Mouse (Mus musculus) midbrain, embryonic 15.5 days (tissue): Measurements from ENCODE around the gene Tmem243. TPM values are rescaled to one million over a fixed set of nuclear protein-coding genes. Genes with fewer than 3 reads are reported as not detected.
A peak's percentile ranks its signal among the peaks of the same experiment; 100 is the strongest.
"Not testable (repeated sequence)": the region's sequence is repeated elsewhere in the genome, so short reads cannot be mapped to it uniquely, and the experiment has no call there.

Source experiments
- ATAC-seq: fragments of 200-750 bp; cut with Nextera tagmentation; replicated peaks from 2 replicates; pipeline ENCODE4 v1.8.0; 2017; ENCODE audit warnings: moderate TSS enrichment
- H3K27ac ChIP-seq: fragments of 300-500 bp; sonication (generic); 2 replicates; pipeline ENCODE4 v1.5.1; 2015; ENCODE audit warnings: mild to moderate bottlenecking, inconsistent platforms
- H3K27me3 ChIP-seq: fragments of 300-500 bp; sonication (generic); replicated peaks from 2 replicates; pipeline ENCODE4 v1.6.1; 2015; ENCODE audit warnings: inconsistent platforms
- H3K36me3 ChIP-seq: fragments of 300-500 bp; sonication (generic); replicated peaks from 2 replicates; pipeline ENCODE4 v1.6.1; 2015; ENCODE audit warnings: inconsistent platforms
- H3K4me1 ChIP-seq: fragments of 300-500 bp; sonication (generic); 2 replicates; pipeline ENCODE4 v1.6.1; 2015; ENCODE audit warnings: inconsistent platforms
- H3K4me2 ChIP-seq: fragments of 300-500 bp; sonication (generic); 2 replicates; pipeline ENCODE4 v1.6.1; 2015; ENCODE audit warnings: inconsistent platforms, mild to moderate bottlenecking, moderate library complexity
- H3K4me3 ChIP-seq: fragments of 300-500 bp; sonication (generic); 2 replicates; pipeline ENCODE4 v1.5.1; 2015; ENCODE audit warnings: mild to moderate bottlenecking, inconsistent platforms
- H3K9ac ChIP-seq: fragments of 300-500 bp; sonication (generic); 2 replicates; pipeline ENCODE4 v1.6.1; 2015; ENCODE audit warnings: mild to moderate bottlenecking, inconsistent platforms
- H3K9me3 ChIP-seq: fragments of 300-500 bp; sonication (generic); 2 replicates; pipeline ENCODE4 v1.6.1; 2016; ENCODE audit warnings: inconsistent platforms
- WGBS: fragments of 180-500 bp; shearing (Covaris S2); methylation state at CpG from one replicate; pipeline ENCODE4 v1.1.7; 2015; ENCODE audit warnings: mixed read lengths; 5-methylcytosine and 5-hydroxymethylcytosine counted together
- polyA plus RNA-seq: library from polyadenylated mRNA; unstranded; fragments of >200 nt; fragmentation: Nextera tagmentation; extraction: Ambion mirVana; gene quantifications from 2 replicates; pipeline ENCODE4 v1.2.1, GENCODE M21; 2015

Tmem243 gene
- polyA plus RNA-seq, 1 experiment from 2014 or later = 11.2 TPM

DNA sequence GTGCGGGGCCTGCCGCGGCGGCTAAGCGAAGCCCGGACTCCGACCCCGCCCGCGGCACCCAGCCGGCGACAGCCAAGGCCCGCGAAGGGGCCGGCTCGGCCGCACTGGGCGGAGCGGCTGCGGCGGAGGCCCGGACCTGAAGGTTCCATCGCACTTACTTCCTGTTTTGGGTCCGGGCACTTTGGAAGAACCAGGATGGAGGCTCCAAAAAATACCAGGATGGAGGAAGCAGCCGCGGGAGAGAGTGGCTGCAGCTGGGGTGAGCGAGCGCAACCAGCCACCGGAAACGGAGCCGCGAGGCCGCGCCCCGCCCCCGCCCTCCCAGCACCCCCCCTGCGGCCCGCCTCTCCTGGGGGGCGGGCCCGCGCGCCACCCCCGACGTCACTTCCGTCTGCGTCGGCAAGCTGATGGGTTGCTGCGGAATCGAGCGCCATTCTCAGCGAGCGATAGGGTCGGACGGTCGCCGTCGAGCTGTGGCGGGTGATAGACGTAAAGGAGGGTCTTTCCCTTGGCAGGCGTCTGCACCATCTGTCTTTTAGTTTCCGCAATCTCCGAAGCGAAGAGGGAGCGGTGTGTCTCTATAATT is 61.1 kb downstream of the Tmem243 start, which contains the start of gene Dmtf1:
Dmtf1 (minus strand) TSS at position 321 of the 586 bp plus-strand sequence.
- Histone ChIP-seq H3K4me3 (peak within 1 kb of the TSS; percentile 98), H3K27me3 (no peaks in the 10 kb centered on the region), H3K27ac (peak within 1 kb of the TSS; percentile 99), H3K9me3 (no peaks in the 10 kb centered on the region), H3K36me3 (no peaks in the 10 kb centered on the region), H3K4me1 (peaks cover 24% of the 10 kb centered on the region), H3K4me2 (peak within 1 kb of the TSS; percentile 59), H3K9ac (peak within 1 kb of the TSS; percentile 94)
- WGBS = under 1% methylated on average over 56 of the region's 64 CpGs
- ATAC-seq = peak; percentile 97

DNA sequence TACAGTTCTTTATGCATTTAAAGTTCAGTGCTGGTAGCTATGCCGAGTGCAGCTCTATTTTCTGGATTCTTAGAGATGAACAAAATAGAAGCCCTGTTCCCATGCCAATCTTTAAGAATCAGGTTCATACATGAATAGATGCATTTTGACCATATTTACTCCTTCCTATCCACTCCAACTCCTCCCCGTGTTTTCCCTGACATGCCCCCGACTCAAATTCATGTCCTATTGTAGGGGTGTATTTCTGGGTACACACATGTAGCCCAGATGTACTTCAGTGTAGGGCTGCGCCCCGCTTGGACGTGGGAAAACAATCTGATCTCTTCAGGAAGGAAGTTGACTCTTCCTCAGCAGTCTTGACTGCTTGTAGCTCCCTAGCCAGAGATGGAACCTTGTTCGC is 61.6 kb downstream of the Tmem243 start:
- peak overlapping the region; percentile 47 for H3K9ac ChIP-seq
- H3K36me3 ChIP-seq = no peaks in the 10 kb centered on the region
- no peaks in the 10 kb centered on the region for H3K27me3 ChIP-seq
- H3K4me2 ChIP-seq = peak overlapping the region; percentile 55
- peak; percentile 46 for ATAC-seq
- no peaks in the 10 kb centered on the region for H3K9me3 ChIP-seq
- WGBS = 17% methylated on average over 7 of the region's 7 CpGs
- H3K4me3 ChIP-seq = peak overlapping the region; percentile 98
- H3K27ac ChIP-seq = peak overlapping the region; percentile 99
- peaks cover 22% of the 10 kb centered on the region for H3K4me1 ChIP-seq

DNA sequence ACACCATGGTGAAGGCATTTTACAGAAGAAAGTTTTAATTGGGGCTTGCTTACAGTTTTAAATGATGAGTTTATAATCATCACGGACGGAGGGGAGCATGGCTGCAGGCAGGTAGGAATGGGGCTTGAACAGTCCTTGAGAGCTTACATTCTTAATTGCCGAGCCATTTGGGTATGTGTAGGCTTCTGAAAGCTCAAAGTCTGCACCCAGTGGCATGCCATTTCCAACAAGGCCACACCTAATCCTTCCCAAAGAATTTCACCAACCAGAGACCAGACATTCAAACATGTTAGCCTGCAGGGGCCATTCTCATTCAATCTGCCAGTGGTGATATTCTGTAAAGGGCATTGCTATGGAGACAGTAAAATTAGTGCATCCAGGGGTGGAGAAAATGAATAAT is 62.9 kb downstream of the Tmem243 start:
- Histone ChIP-seq H3K4me3 (no peak overlapping the region), H3K36me3 (no peaks in the 10 kb centered on the region), H3K27me3 (no peaks in the 10 kb centered on the region), H3K27ac (no peak overlapping the region), H3K4me2 (no peak overlapping the region), H3K4me1 (peaks cover 18% of the 10 kb centered on the region), H3K9ac (no peak overlapping the region), H3K9me3 (no peaks in the 10 kb centered on the region)
- ATAC-seq = no peak
- 93% methylated on average over 3 of the region's 3 CpGs for WGBS

DNA sequence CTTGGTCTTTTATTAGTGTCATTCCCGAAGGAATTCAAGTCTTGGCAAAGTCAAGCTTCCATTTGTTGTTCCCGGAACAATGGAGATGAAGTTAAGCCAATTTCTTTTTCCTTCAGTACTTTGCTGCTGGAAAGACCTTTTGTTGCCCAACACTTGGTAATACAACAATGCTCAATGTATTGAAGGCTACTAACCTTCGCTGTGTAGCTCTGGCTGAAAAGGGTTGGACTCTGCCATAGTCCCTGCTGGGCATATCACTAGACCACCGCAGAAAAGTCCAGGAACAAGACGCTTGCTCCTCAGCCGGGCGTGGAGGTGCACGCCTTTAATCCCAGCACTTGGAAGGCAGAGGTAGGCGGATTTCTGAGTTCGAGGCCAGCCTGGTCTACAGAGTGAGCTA is 64.7 kb downstream of the Tmem243 start:
- 79% methylated on average over 10 of the region's 10 CpGs for WGBS
- not testable (repeated sequence) for ATAC-seq

DNA sequence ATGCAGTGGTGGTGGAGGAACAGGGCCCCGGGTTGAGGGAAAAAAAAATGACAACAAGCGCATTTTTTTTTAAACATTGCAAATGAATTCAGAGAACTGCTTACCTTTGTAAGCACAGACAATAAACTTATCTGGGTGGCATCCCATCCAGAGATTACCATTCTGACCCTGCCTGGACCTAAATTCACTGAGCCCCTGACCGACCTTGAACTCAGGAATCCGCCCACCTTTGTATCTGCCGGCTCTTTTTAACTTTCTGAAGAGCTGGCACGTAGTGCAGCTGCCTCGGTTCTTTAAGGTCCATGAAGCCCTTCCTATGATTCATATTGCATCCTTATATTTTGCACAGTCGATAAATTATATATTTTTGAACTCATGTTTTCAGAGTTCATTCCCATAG is 65.9 kb downstream of the Tmem243 start:
- H3K9me3 ChIP-seq = no peaks in the 10 kb centered on the region
- no peak overlapping the region for H3K9ac ChIP-seq
- H3K4me1 ChIP-seq = 0 out of 2 replicates have a peak, but pooled peaks cover 7% of the 10 kb centered on the region
- no peak for ATAC-seq
- no peaks in the 10 kb centered on the region for H3K27me3 ChIP-seq
- H3K27ac ChIP-seq = no peak overlapping the region
- WGBS = 77% methylated on average over 8 of the region's 8 CpGs
- H3K4me2 ChIP-seq = no peak overlapping the region
- H3K36me3 ChIP-seq = no peaks in the 10 kb centered on the region
- no peak overlapping the region for H3K4me3 ChIP-seq

More for the DNA sequence above, 64.7 kb downstream of the Tmem243 start:
- not testable (repeated sequence) for H3K36me3 ChIP-seq, H3K27me3 ChIP-seq, H3K9me3 ChIP-seq, H3K27ac ChIP-seq, H3K9ac ChIP-seq, H3K4me1 ChIP-seq, H3K4me3 ChIP-seq, H3K4me2 ChIP-seq

DNA sequence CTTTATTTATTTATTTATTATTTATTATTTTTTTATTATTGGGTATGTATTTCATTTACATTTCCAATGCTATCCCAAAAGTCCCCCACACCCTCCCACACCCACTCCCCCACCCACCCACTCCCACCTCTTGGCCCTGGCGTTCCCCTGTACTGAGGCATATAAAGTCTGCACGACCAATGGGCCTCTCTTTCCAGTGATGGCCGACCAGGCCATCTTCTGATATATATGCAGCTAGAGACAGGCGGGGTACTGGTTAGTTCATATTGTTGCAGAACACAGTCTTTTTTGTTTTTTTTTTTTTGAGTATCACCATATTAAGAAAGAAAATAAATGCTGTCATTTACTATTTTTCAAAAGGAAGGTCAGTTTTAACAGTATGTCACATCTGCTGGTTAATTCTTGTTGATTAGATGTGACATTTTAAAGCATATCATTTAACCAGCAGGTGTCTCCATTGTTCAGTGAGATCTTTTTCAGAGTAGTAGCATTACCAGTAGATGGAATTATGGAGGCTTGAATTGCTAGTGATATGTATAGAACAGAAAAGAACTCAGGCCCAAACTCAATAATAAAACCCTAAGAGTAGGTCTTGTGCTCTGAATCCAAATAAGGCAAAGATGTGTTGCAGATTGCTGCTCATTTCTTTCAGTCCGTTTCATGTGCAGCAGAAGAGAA is 69.0 kb downstream of the Tmem243 start:
- 66% methylated on average over 5 of the region's 5 CpGs for WGBS

DNA sequence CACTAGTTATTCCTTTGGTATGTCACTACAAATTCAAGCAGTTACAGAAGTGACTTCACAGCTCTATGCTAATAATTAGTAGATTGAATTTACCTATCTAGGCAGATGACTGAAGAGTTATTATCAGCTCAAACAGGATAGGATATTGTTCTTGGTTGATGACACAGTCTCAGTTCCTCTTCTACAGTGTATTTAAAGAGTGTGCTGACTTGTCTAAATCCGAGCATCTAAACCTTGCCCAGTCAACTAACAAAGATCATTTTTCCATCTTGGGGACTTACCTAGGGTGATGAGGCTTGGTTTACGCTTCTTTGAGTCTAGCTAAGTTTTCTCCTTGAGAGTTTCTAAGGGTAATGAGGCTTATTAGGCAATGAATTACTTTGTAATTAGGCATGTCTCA is 72.8 kb downstream of the Tmem243 start:
- Histone ChIP-seq H3K4me3 (no peak overlapping the region), H3K36me3 (no peaks in the 10 kb centered on the region), H3K4me1 (no peaks in the 10 kb centered on the region), H3K4me2 (no peak overlapping the region), H3K27ac (no peak overlapping the region), H3K9ac (no peak overlapping the region), H3K9me3 (no peaks in the 10 kb centered on the region), H3K27me3 (no peaks in the 10 kb centered on the region)
- no peak for ATAC-seq
- 80% methylated on average over 2 of the region's 2 CpGs for WGBS

More for the DNA sequence above, 69.0 kb downstream of the Tmem243 start:
- not testable (repeated sequence) for H3K36me3 ChIP-seq, H3K27me3 ChIP-seq, H3K4me2 ChIP-seq, H3K4me1 ChIP-seq, H3K4me3 ChIP-seq, H3K9ac ChIP-seq, H3K9me3 ChIP-seq, H3K27ac ChIP-seq
- peak; percentile 61 for ATAC-seq

DNA sequence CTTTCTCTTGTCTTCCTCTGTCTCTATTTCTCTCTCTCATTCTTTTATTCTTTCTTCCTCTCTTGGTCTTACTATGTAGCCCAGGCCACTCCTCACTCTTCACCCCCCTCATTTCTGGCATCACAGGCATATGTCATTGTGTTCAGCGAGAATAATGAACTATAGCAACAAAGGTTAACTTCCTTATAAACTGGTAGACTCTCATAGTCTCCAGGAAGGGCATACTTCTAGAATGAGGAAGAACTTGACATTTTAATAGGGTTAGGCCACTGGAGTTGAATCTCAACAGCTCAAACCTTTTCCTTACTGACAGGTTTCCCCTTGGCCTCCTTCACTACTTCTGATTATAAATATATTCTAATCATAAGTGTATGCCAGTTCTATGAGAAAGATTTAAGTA is 86.0 kb downstream of the Tmem243 start:
- ATAC-seq = no peak

More for the DNA sequence above, 86.0 kb downstream of the Tmem243 start:
- H3K4me1 ChIP-seq = no peaks in the 10 kb centered on the region
- H3K9ac ChIP-seq = no peak overlapping the region
- H3K4me2 ChIP-seq = no peak overlapping the region
- no peak overlapping the region for H3K27ac ChIP-seq
- 83% methylated on average over 1 of the region's 1 CpGs for WGBS
- no peaks in the 10 kb centered on the region for H3K9me3 ChIP-seq
- H3K4me3 ChIP-seq = no peak overlapping the region
- H3K27me3 ChIP-seq = no peaks in the 10 kb centered on the region
- H3K36me3 ChIP-seq = no peaks in the 10 kb centered on the region

Other genes starting within 250 kb of the Tmem243 start
- gene Abcb4, start 207.0 kb upstream of the Tmem243 start, polyA plus RNA-seq = 0.29 and 0.46 TPM in 2 replicates
- gene Crot, start 103.3 kb upstream of the Tmem243 start, polyA plus RNA-seq = 17.1 and 17.3 TPM in 2 replicates
- 60.6 and 63.5 TPM in 2 replicates for gene Dmtf1, start 61.1 kb downstream of the Tmem243 start, polyA plus RNA-seq
- 19.7 and 21.2 TPM in 2 replicates for gene 9330182L06Rik, start 165.4 kb downstream of the Tmem243 start, polyA plus RNA-seq